Mouse (Mus musculus) C2C12 (cell line): ENCODE measurements around the gene Tmco4. TPM values are rescaled to one million over a fixed set of nuclear protein-coding genes. Genes with fewer than 3 reads are reported as not detected.

Experiments
- H3K27me3 ChIP-seq: one replicate; pipeline ENCODE4 v1.6.1; 2011; ENCODE audit not compliant: control insufficient read depth, insufficient read depth, insufficient read length
- H3K36me3 ChIP-seq: one replicate; pipeline ENCODE4 v1.6.1; 2011; ENCODE audit not compliant: control insufficient read depth, insufficient read depth
- H3K4me3 ChIP-seq: one replicate; pipeline ENCODE4 v1.5.1; 2011; ENCODE audit warnings: mild to moderate bottlenecking, control low read depth; ENCODE audit not compliant: poor library complexity, insufficient read depth, severe bottlenecking
- H3K79me2 ChIP-seq: one replicate; pipeline ENCODE4 v1.6.1; 2011; ENCODE audit not compliant: control insufficient read depth, insufficient read depth
- H3K79me3 ChIP-seq: one replicate; pipeline ENCODE4 v1.6.1; 2011; ENCODE audit warnings: low read depth, control low read depth
- H3ac ChIP-seq: one replicate; pipeline ENCODE3; 2011; ENCODE audit warnings: low read depth; ENCODE audit not compliant: control insufficient read depth, insufficient read length
- CEBPB ChIP-seq: IDR thresholded peaks from one replicate; pipeline ENCODE4 v1.6.1; 2011; ENCODE audit warnings: low read depth, mild to moderate bottlenecking, control low read depth, moderate library complexity
- CTCF ChIP-seq: IDR thresholded peaks from one replicate; pipeline ENCODE4 v1.5.1; 2011; ENCODE audit not compliant: control insufficient read depth, insufficient read depth, insufficient read length
- FOSL1 ChIP-seq: IDR thresholded peaks from one replicate; pipeline ENCODE4 v1.8.0; 2011; ENCODE audit warnings: mild to moderate bottlenecking, low read length; ENCODE audit not compliant: poor library complexity, insufficient read depth, severe bottlenecking
- MAX ChIP-seq: IDR thresholded peaks from one replicate; pipeline ENCODE4 v1.6.1; 2011; ENCODE audit warnings: mild to moderate bottlenecking, control low read depth
- MYOD1 ChIP-seq: IDR thresholded peaks from one replicate; pipeline ENCODE4 v1.6.1; 2011; ENCODE audit warnings: low read depth; ENCODE audit not compliant: control insufficient read depth, insufficient read length
- MYOG ChIP-seq: IDR thresholded peaks from one replicate; pipeline ENCODE4 v1.6.1; 2011; ENCODE audit not compliant: control insufficient read depth, insufficient read length; ENCODE audit errors: extremely low read depth
- USF1 ChIP-seq: IDR thresholded peaks from one replicate; pipeline ENCODE4 v1.6.1; 2011; ENCODE audit warnings: low read depth, mild to moderate bottlenecking, control low read depth, moderate library complexity
- polyA plus RNA-seq: library from polyadenylated mRNA; unstranded; fragments of >200 nt; fragmentation: generic; extraction: Trizol; gene quantifications from one replicate; pipeline ENCODE4 v1.2.1, GENCODE M21; 2012; ENCODE audit warnings: missing spikeins

Gene Tmco4
- polyA plus RNA-seq, 1 experiment = 1.8 TPM

DNA sequence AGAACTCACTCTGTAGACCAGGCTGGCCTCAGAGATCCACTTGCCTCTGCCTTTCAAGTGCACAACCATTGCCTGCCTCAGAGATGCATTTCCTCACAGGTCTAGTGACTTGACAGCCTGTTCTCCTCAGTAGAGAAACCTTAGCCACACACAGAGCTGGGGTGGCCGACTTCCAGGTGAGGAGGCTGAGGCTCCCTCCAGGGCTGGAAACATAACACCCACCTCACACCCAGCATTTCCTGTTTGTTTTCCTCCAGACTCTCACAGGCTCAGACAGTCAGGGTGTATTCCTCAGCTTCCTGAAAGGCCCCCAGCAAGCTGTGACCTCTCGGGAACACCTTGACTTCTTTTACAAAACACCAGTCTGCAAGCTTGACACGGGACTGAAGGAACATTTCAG is 2.5 kb downstream of the Tmco4 start:
- H3ac ChIP-seq = no peak overlapping the region
- no peaks in the 10 kb centered on the region for H3K36me3 ChIP-seq
- TF ChIP-seq MYOD1 (no peak), MAX (no peak)
- H3K4me3 ChIP-seq = no peak overlapping the region
- H3K79me3 ChIP-seq = no peaks in the 10 kb centered on the region
- H3K79me2 ChIP-seq = no peaks in the 10 kb centered on the region
- H3K27me3 ChIP-seq = no peaks in the 10 kb centered on the region

DNA sequence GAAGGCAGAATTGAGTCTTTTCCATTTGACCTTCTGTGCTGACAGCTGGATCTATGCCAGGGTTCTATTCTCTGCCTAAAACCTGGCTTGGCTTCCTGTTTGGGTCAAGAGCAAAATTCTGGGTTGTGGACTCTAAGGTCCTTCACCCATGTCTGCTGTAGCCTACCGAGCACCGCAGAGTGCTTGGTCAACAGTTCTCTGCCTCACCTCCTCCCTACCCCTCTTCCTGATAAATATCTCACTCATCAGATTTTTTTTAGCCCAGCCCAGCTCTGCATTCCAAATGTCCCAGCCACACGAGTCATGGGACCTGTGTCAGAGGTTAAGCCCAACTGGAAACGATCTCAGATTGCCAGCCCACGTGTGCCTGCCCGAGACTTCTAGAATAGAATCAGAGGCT is 3.4 kb downstream of the Tmco4 start:
- Histone ChIP-seq H3ac (no peak overlapping the region), H3K79me2 (no peaks in the 10 kb centered on the region), H3K79me3 (no peaks in the 10 kb centered on the region), H3K27me3 (no peaks in the 10 kb centered on the region), H3K36me3 (no peaks in the 10 kb centered on the region), H3K4me3 (no peak overlapping the region)
- TF ChIP-seq MAX (no peak), CEBPB (no peak), CTCF (no peak), FOSL1 (no peak), MYOD1 (no peak), USF1 (no peak), MYOG (no peak)

DNA sequence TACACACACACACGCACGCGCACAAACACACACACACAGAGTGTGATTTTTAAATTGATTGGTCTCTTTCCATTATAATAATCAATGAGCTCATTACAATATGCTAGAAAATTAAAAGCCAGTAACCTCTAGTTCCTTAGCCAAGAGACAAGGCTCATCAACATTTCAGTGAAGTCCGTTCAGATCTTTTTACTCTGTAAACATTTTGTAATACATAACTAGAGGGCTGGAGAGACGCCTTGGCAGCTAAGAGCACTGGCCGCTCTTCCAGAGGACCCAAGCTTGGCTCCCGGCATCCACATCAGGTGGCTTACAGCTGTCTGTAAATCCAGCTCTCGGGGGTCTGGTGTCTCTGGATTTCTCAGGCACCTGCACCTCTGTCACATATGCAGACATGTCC is 7.3 kb downstream of the Tmco4 start:
- Histone ChIP-seq H3K27me3 (no peaks in the 10 kb centered on the region), H3ac (no peak overlapping the region), H3K4me3 (no peak overlapping the region), H3K79me3 (no peaks in the 10 kb centered on the region), H3K79me2 (no peaks in the 10 kb centered on the region), H3K36me3 (no peaks in the 10 kb centered on the region)
- TF ChIP-seq MAX (no peak), MYOG (no peak), FOSL1 (no peak)

DNA sequence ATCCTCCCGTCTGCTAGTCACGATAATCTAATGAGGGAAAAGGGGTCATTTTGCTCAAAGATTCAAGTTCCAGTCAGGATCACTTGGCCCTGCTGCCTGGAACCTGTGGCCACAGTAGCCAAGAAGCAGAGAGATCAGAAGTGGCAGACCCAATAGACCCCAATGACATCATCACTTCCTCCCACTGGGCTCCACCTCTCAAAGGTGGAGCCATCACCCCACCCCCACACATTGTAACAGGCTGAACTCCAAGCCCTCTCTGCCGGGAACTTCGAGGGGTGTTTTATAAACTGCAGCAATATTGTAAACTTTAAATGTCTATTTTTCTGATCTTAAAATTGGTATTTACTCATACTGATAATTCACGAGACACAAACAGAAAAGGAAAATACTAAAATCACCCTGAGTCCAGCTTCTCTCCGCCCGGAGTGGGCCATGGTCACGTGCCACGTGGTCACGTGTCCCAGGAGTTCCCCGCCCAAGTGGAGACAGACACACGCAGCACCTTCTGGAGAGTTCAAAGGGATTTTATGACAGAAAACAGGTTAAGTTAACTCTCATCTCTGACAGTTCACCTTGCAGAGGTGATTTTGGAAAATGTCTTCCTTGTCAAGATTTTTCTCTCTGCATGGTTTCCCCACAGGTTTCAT is 8.2 kb downstream of the Tmco4 start:
- no peaks in the 10 kb centered on the region for H3K79me3 ChIP-seq
- no peak for TF ChIP-seq MYOG
- no peak for TF ChIP-seq FOSL1
- no peak for TF ChIP-seq CTCF
- TF ChIP-seq CEBPB = no peak
- TF ChIP-seq USF1 = peak; percentile 35
- no peak for TF ChIP-seq MYOD1
- no peak for TF ChIP-seq MAX
- no peaks in the 10 kb centered on the region for H3K27me3 ChIP-seq
- H3ac ChIP-seq = no peak overlapping the region
- H3K36me3 ChIP-seq = no peaks in the 10 kb centered on the region
- H3K4me3 ChIP-seq = no peak overlapping the region
- no peaks in the 10 kb centered on the region for H3K79me2 ChIP-seq

DNA sequence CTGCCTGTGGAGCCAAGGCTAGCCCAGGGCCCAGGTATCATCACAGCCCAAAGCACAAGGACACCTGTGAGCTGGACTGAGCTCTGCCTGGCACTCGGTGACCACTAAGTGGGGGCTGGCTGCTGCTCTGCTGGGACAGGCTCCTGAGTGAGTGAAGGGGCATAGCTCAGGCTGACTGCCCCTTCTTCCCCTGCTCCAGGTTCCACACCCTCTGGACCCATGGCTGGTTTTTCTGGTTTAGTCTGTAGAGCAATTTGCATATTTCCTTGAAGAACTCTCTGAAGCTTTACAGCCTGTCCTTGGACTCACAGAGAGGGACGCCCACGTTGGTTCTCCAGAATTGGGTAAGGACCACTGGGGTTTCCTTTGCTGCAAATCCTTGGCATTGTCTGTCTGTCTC is 10.7 kb downstream of the Tmco4 start:
- TF ChIP-seq FOSL1 (no peak), MAX (no peak), MYOD1 (no peak), MYOG (no peak), CEBPB (no peak), CTCF (no peak), USF1 (no peak)
- H3K79me2 ChIP-seq = no peaks in the 10 kb centered on the region
- H3K79me3 ChIP-seq = no peaks in the 10 kb centered on the region
- H3K4me3 ChIP-seq = no peak overlapping the region
- H3K27me3 ChIP-seq = no peaks in the 10 kb centered on the region
- no peaks in the 10 kb centered on the region for H3K36me3 ChIP-seq
- H3ac ChIP-seq = no peak overlapping the region

DNA sequence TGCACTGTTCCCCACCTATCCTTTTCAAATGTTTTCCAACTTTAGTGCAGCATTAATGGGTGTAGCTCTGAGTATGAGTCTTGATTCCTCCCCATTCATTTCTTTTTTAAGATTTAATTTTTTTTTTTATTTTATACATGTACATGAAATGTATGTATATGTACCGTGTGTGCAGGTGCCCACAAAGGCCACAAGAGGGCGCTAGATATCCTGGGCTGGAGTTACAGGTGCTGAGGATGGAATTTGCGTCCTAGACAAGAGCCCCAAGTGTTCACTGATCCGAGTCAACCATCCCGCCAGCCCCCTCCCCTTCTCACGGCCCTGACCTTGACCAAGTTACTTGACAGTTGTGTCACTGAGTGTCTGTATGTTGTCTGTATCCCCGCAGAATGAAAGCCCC is 12.1 kb downstream of the Tmco4 start:
- Histone ChIP-seq H3K4me3 (no peak overlapping the region), H3K27me3 (no peaks in the 10 kb centered on the region), H3K36me3 (no peaks in the 10 kb centered on the region), H3K79me3 (no peaks in the 10 kb centered on the region), H3K79me2 (no peaks in the 10 kb centered on the region), H3ac (no peak overlapping the region)
- TF ChIP-seq FOSL1 = no peak
- TF ChIP-seq MYOG = no peak
- no peak for TF ChIP-seq MAX
- no peak for TF ChIP-seq USF1
- TF ChIP-seq MYOD1 = no peak
- TF ChIP-seq CTCF = no peak
- no peak for TF ChIP-seq CEBPB
